Mouse (Mus musculus): ENCODE results near the gene Rasl10b. TPM values are rescaled to one million over a fixed set of nuclear protein-coding genes. Genes with fewer than 3 reads are reported as not detected.

The Rasl10b gene
- total and polyA plus RNA-seq, 2 experiments = 0.12 to 0.18 TPM

- 81% methylated on average over 2 of the region's 2 CpGs for WGBS
- no peak for TF ChIP-seq CTCF (IDR thresholded peaks at IDR 0.05; ENCODE audit: low read depth, low read length)
- TF ChIP-seq POLR2A (IDR thresholded peaks at IDR 0.05; ENCODE audit: extremely low read depth, insufficient read depth, low read length) = no peak
- Histone ChIP-seq H3K4me1 (ENCODE audit: control insufficient read depth, insufficient read depth, low read length) (no peaks in the 10 kb centered on the region), H3K27ac (replicated peaks; ENCODE audit: insufficient read depth, low read depth, low read length) (no peak overlapping the region), H3K79me2 (ENCODE audit: control insufficient read depth, insufficient read depth, low read length) (no peaks in the 10 kb centered on the region), H3K36me3 (ENCODE audit: control insufficient read depth, insufficient read depth, low read length) (no peaks in the 10 kb centered on the region), H3K9ac (ENCODE audit: low read depth, low read length) (no peak overlapping the region), H3K27me3 (ENCODE audit: control insufficient read depth, insufficient read depth, low read length) (peaks cover 3% of the 10 kb centered on the region; the same call in 1 of the 2 replicates), H3K4me3 (ENCODE audit: insufficient read depth, low read depth, low read length) (no peak overlapping the region)
- no peak for DNase-seq (ENCODE audit: extremely low read depth, low read depth, low spot score)
Observed at GRCm38 (mm10) chr11:83432533-83432932, 23.6 kb downstream of the Rasl10b start.

- Histone ChIP-seq H3K27me3 (ENCODE audit: control insufficient read depth, insufficient read depth, low read length) (peaks cover 2% of the 10 kb centered on the region; the same call in 1 of the 2 replicates), H3K9ac (ENCODE audit: low read depth, low read length) (no peak within 1 kb of the TSS), H3K27ac (replicated peaks; ENCODE audit: insufficient read depth, low read depth, low read length) (no peak within 1 kb of the TSS), H3K79me2 (ENCODE audit: control insufficient read depth, insufficient read depth, low read length) (no peaks in the 10 kb centered on the region), H3K4me3 (ENCODE audit: insufficient read depth, low read depth, low read length) (no peak within 1 kb of the TSS), H3K36me3 (ENCODE audit: control insufficient read depth, insufficient read depth, low read length) (no peaks in the 10 kb centered on the region), H3K4me1 (ENCODE audit: control insufficient read depth, insufficient read depth, low read length) (no peaks in the 10 kb centered on the region)
- 93% methylated on average over 1 of the region's 1 CpGs for WGBS
- DNase-seq (ENCODE audit: extremely low read depth, low read depth, low spot score) = no peak
- TF ChIP-seq CTCF (IDR thresholded peaks at IDR 0.05; ENCODE audit: low read depth, low read length) (no peak), POLR2A (IDR thresholded peaks at IDR 0.05; ENCODE audit: extremely low read depth, insufficient read depth, low read length) (no peak)
Observed at GRCm38 (mm10) chr11:83437377-83437776, 28.4 kb downstream of the Rasl10b start, which contains the start of gene 1700020L24Rik. TSS of gene 1700020L24Rik (plus strand) at chr11:83437677.

- Histone ChIP-seq H3K79me2 (ENCODE audit: control insufficient read depth, insufficient read depth, low read length) (no peaks in the 10 kb centered on the region), H3K4me3 (ENCODE audit: insufficient read depth, low read depth, low read length) (no peak overlapping the region), H3K36me3 (ENCODE audit: control insufficient read depth, insufficient read depth, low read length) (no peaks in the 10 kb centered on the region), H3K9ac (ENCODE audit: low read depth, low read length) (no peak overlapping the region), H3K27ac (replicated peaks; ENCODE audit: insufficient read depth, low read depth, low read length) (no peak overlapping the region), H3K27me3 (ENCODE audit: control insufficient read depth, insufficient read depth, low read length) (peaks cover 6% of the 10 kb centered on the region; the same call in 1 of the 2 replicates), H3K4me1 (ENCODE audit: control insufficient read depth, insufficient read depth, low read length) (0 out of 2 replicates have a peak, but pooled peaks cover 2% of the 10 kb centered on the region)
- 29% methylated on average over 11 of the region's 11 CpGs for WGBS
- DNase-seq (ENCODE audit: extremely low read depth, low read depth, low spot score) = no peak
- TF ChIP-seq CTCF (IDR thresholded peaks at IDR 0.05; ENCODE audit: low read depth, low read length) (no peak), POLR2A (IDR thresholded peaks at IDR 0.05; ENCODE audit: extremely low read depth, insufficient read depth, low read length) (no peak)
Observed at GRCm38 (mm10) chr11:83439426-83440060, 30.6 kb downstream of the Rasl10b start.

GRCm38 (mm10) chr11:83440081-83441064 lies 31.4 kb downstream of the Rasl10b start:
- Histone ChIP-seq H3K79me2 (ENCODE audit: control insufficient read depth, insufficient read depth, low read length) (no peaks in the 10 kb centered on the region), H3K27ac (replicated peaks; ENCODE audit: insufficient read depth, low read depth, low read length) (no peak overlapping the region), H3K27me3 (ENCODE audit: control insufficient read depth, insufficient read depth, low read length) (peaks cover 6% of the 10 kb centered on the region; the same call in 1 of the 2 replicates), H3K4me3 (ENCODE audit: insufficient read depth, low read depth, low read length) (peak overlapping the region; percentile 65), H3K4me1 (ENCODE audit: control insufficient read depth, insufficient read depth, low read length) (0 out of 2 replicates have a peak, but pooled peaks cover 2% of the 10 kb centered on the region), H3K9ac (ENCODE audit: low read depth, low read length) (peak overlapping the region; percentile 64), H3K36me3 (ENCODE audit: control insufficient read depth, insufficient read depth, low read length) (no peaks in the 10 kb centered on the region)
- TF ChIP-seq POLR2A (IDR thresholded peaks at IDR 0.05; ENCODE audit: extremely low read depth, insufficient read depth, low read length) (no peak), CTCF (IDR thresholded peaks at IDR 0.05; ENCODE audit: low read depth, low read length) (peak; percentile 95)
- WGBS = under 1% methylated on average over 67 of the region's 75 CpGs
- DNase-seq (ENCODE audit: extremely low read depth, low read depth, low spot score) = peak; percentile 71

GRCm38 (mm10) chr11:83441235-83441634 lies 32.3 kb downstream of the Rasl10b start:
- H3K4me3 ChIP-seq (ENCODE audit: insufficient read depth, low read depth, low read length) = no peak overlapping the region
- no peak overlapping the region for H3K27ac ChIP-seq (replicated peaks; ENCODE audit: insufficient read depth, low read depth, low read length)

More at GRCm38 (mm10) chr11:83441235-83441634, 32.3 kb downstream of the Rasl10b start:
- no peaks in the 10 kb centered on the region for H3K36me3 ChIP-seq (ENCODE audit: control insufficient read depth, insufficient read depth, low read length)
- 0 out of 2 replicates have a peak, but pooled peaks cover 2% of the 10 kb centered on the region for H3K4me1 ChIP-seq (ENCODE audit: control insufficient read depth, insufficient read depth, low read length)
- H3K9ac ChIP-seq (ENCODE audit: low read depth, low read length) = no peak overlapping the region
- DNase-seq (ENCODE audit: extremely low read depth, low read depth, low spot score) = no peak
- TF ChIP-seq POLR2A (IDR thresholded peaks at IDR 0.05; ENCODE audit: extremely low read depth, insufficient read depth, low read length) = no peak
- TF ChIP-seq CTCF (IDR thresholded peaks at IDR 0.05; ENCODE audit: low read depth, low read length) = no peak
- H3K79me2 ChIP-seq (ENCODE audit: control insufficient read depth, insufficient read depth, low read length) = no peaks in the 10 kb centered on the region
- peaks cover 6% of the 10 kb centered on the region; the same call in 1 of the 2 replicates for H3K27me3 ChIP-seq (ENCODE audit: control insufficient read depth, insufficient read depth, low read length)
- 51% methylated on average over 7 of the region's 7 CpGs for WGBS
